Mouse (Mus musculus) yolk sac, embryonic 10.5 days (tissue): Measurements from ENCODE around the gene 4930442H23Rik.

Source experiments
- DNase-seq: peaks from one replicate; pipeline ENCODE4 v3.0.0-alpha.2; 2017; ENCODE audit warnings: low spot score

The 4930442H23Rik gene

DNA sequence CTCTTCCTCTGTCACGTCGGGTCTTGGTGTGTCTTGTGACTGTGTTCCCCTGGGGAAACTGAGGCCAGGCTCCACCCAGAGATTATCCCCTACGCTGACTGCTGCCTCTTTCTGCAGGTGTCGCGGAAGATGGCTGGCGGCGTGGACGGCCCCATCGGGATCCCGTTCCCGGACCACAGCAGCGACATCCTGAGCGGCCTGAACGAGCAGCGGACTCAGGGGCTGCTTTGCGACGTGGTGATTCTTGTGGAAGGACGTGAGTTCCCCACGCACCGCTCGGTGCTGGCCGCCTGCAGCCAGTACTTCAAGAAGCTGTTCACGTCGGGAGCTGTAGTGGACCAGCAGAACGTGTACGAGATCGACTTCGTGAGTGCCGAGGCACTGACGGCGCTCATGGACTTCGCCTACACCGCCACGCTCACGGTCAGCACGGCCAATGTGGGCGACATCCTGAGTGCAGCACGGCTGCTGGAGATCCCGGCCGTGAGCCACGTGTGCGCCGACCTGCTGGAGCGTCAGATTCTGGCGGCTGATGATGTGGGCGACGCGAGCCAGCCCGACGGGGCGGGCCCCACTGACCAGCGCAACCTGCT is 39.7 kb downstream of the 4930442H23Rik start:
- DNase-seq: no peak

DNA sequence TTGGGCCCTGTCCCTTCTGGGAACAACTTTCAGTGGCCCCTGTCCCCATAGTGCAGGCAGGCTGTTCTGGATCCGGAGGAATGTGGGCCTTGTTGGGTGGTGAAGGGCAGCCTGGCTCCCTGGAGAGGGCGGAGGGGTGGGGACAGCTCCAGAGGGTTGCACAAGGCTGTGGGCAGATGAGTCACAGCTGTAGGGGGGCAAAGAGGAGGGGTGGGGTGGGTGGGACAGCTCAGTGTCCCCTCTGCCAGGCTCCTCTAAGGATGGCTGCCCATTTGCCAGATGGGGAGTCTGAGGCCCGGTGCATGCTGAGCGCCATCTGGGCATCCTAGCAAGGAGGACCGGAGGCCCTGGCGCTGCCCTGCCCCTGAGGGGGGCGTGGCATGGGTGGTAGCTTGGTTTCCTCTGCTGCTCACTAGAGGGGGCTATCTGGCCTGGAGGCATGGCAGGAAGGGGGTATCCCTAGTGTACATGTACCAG is 40.5 kb downstream of the 4930442H23Rik start:
- no peak for DNase-seq

DNA sequence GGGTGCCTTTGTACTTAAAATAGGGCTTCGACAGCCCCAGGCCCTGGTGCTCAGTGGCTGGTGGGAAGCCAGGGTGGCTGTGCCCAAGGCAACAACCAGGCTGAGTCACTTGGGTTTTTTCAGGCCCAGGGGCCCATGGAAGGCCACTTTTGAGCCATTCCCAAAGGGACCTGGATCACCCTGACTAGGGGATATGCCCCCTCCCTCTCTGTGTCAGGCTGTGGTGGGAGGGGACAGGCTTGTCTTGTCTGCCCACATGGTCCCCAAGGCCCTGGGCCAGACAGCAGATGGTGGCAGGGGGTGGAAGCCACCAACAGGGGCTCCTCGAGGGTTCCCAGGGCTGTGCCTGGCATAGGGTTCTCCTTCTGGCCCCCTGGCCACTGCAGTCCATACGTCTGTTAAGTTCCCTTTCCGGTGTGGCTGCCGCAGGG is 41.1 kb downstream of the 4930442H23Rik start:
- DNase-seq: no peak

DNA sequence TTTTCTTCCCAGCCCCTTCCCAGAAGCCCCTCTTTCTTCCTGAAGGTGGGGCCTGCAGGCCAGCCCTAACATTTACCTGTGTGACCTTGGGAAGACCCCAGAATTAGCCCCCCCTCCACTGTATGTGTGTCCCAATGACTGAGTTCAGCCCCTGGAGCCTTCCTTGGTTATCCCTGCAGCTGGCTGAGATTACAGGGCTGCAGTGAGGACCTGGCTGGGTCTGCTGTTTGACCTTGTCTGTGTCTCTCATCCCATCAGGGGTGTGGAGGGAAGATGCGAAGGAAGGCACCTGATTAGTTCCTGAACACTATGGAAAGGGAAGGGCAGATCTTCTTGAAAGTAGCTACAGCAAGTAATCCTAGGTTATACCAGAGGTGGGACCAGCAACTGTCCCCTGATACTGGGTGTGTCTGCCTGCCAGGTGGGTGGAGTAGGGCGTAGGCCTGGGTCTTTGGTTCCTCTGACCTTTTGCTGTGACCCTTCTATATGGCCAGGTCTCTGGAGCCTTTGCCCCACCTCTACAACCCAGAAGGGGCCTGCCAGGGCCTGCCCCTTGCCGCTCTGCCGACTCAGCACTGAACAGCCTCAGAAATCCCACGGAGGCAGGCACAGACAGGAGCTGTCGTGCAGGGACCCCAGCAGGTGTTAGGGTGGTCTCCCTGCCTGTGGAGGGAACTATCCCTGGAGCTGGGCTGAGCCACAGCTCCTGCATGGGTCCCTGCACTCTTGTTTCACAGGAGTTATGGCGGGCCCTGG is 42.0 kb downstream of the 4930442H23Rik start:
- DNase-seq: no peak

DNA sequence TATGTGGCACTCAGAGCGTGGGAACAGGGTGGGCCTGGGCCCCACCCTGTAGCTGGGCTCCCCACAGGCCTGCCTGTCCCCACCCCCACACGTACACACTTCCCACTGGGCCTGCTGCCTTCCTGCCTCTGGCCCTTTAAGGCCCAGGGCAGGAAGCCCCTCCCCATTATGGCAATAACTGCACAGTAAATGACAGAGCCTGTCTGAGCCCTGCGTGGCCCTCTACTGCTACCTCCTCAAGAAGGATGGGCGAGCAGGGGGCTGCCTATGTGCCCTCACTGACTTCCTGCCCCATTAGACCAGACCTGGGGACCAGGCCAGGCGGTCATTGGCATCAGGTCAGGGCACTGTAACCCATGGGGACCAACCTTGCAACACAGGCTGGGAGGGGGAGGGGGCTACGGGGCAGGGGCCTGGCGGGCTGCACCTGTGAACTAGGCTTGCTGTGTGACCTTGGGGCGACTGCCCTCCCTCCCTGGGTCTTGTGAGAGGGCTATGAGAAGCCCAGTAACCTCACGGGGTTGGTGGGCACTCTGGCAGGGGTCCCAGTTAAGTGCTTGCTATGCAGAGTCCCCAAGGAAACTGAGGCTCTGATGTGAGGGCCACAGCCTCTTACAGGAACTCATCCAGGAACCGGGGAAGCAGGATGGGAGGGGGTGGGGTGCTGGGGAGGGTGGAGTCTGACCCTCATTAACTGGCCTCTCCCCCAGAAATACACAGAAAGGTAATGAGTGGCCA is 42.8 kb downstream of the 4930442H23Rik start:
- no peak for DNase-seq

DNA sequence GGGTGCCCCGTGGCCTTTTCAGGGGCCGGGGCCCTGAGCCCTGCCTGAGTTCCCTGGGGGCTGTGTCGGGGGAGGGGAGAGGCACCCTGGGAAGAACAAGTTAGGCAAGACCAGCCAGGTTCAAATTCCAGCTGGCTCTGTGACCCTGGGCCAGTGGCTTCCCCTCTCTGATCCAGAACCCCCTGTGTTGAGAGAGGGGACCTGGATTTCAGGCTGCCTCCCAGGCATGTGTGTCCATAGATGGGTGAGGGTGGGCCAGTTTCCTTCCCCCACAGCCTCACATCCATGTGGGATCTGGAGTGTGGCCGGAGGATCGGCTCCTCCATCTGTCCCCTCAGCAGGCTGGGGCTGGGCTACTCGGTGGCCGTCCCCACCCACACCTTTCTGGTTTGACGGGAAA is 43.6 kb downstream of the 4930442H23Rik start:
- DNase-seq: no peak

DNA sequence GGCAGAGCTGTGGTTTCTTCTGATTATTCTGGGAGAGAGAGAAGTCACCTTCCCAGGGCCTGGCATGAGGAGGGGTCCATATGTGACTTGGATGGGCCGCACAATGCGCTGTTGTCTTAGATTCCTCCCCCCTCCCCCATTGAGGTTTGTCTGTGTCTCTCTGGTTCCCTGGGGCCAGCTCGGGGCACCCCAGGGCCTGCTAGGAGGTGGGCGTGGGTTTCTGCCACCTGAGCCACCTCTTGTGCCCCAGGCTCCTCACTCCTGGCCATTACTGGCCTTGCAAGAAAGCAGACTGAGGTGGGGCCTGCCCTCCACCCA is 44.2 kb downstream of the 4930442H23Rik start:
- no peak for DNase-seq

DNA sequence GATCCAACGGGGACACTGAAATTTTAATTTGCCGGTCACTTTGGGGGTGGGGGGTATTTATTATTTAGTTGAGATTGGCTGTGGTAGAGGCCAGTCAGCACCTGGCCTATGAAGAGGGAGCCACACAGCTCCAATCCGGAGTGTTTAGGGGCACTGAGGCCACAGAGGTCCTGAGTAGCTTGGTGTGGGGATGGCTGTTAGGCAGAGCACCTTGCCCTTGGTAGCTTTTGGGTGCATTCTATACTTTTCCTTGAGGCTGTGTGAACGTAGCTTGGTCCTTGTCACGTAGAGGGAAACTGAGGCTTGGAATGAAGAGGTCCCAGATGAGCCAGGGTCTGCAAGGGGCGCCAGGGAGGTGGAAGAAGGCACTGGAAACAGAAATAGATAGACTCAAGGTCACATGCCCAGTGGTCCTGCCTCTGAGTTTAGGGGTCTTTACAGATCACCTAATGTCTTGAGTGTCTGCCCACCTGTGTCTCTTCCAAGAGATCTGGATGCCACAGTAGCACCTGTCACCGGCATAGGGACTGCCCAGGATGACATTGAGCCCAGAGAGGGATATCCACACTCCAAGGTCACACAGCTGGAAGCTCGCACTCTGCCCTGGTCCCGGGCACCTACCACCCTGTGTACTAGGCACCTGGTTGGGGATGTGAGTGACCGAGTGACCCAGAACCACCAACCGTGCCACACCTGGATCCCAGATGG is 44.7 kb downstream of the 4930442H23Rik start:
- no peak for DNase-seq

DNA sequence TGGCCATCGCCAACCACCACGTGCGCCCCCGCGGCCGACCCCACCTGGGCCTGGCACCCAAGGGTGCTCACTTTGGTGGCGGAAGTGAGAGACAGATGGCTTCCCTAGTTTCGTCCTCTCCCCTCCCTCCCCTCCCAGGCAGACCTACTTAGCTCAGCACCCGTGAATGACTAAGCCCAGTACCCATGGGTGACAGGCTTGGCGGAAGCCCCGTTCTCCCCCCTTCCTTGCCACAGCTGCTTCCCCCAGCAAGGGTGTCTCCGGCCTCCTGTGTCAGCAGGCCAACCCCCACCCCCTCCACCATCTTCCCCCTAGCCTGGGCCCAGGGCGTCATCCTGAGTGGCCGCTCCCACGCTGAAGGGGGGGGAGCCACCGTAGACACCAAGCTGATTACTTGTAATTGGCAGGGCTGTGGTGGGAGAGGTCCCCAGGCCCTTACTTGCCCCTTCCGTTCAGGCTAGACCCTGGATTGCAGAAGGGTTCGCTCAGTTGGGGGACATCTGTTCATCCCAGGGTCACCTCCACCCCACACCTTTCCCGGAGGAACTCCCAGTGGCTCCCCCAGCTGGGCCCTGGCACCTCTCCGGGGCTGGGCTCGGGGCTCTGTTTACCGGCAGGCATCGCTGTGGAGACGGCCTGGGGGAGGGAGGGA is 45.4 kb downstream of the 4930442H23Rik start:
- DNase-seq: peak; percentile 50

DNA sequence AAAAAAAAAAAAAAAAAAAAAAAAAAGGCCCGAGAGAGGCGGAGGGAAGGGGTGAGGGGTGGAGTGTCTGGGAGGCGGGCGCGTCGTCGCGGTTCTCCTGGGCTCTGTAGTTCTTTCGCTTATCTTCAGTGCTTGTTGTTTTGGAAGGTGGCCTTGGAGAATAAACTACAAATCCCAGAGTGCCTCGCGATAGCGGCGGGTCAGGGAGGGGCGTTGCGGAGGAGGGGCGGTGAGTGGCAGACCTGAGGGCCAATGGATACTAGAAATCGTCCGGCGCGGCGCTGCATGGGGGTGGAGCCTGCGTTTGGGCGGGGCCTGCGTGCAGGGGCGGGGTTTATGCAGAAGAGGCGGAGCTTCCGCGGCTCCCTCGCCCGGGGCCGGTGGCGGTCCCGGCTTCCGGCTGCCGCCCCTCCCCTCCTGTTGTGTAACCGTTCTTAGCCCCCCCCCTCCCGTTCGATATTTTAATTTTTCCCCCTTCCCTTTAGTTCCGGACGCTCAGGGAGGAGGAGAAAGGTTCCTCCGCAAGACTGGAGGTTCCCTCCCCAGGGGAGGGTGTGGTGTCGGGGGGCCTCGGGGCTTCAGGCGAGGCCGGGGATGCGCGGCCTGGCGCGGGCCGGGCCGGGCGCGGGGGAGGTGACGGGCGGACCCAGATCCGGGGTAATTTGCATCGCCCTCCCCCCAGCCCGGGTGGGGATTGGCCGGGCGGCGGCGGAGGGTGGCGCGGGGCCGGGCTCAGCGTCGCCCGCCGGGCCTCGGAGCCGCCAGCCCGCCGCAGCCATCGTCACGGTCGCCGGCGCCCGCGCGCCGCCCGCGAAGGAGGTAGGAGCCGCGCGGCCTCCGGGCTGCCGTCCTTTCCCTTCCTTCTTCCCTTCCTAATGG is 46.2 kb downstream of the 4930442H23Rik start:
- peak; percentile 100 for DNase-seq

DNA sequence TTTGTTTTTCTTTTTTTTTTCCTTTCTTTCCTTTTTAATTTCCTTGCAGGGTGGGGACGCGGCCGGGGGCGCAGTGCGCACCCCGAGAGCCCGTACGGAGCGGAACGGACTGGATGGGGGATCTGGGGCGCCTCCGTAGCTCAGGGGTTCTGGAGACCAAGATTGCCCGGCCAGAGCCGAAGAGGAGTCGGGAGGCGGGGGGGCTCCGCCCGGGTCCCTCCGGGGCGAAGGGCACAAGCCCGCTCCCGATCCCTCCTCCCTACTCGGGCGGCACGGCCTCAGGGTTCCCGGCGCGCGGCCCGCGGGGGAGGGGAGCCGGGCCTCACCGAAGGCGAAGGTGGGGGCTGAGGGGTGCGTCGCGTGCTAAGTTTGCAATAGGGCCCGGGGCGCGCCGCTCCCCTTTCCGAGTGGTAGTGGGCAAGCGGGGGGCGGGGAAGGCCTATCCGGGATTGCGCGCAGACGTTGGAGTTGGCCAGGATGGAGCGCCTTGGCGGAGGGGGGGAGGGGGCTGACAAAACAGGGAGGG is 46.9 kb downstream of the 4930442H23Rik start:
- no peak for DNase-seq

DNA sequence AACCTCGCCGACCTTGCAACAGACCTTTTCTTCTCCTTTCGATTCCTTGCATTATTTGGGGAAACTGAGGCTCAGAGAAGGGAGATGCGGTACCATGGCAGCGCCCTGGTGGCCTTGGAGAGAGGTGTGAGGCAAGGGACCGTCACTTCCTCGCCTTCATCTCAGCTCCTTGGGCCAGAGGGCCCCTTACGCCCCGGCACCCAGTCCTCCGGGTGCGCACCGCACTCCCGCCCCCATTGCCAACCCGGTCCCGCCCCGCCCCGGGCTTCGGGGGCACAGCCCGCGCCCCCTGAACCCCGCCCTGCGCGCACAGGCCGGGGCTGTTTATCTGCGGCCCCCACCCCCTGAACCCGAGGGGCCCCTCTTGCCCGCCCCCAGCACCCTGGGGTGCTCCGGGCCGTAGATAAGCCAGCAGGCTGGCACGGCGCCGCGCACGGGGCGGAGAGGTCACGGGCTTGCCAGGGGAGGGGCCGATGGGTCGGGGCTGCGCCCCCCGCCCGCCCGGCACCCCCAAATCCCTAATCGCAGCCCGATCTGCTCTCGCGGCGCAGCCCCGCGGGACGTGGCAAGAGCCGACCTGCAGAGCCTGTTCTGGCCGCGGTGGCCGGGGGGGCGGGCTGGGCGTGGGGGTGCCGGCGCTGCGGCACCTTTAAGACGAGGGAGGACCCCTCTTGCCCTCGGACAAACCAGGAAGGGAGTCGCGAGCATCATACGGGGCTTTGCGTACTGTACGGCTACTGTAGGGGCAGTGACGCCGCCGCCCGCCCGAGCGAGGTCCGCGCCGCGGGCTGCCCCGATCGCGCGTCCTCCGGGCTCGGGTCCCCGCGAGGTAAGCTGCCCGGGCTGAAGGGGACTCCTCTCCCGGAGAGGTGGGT is 47.6 kb downstream of the 4930442H23Rik start:
- peak; percentile 81 for DNase-seq

DNA sequence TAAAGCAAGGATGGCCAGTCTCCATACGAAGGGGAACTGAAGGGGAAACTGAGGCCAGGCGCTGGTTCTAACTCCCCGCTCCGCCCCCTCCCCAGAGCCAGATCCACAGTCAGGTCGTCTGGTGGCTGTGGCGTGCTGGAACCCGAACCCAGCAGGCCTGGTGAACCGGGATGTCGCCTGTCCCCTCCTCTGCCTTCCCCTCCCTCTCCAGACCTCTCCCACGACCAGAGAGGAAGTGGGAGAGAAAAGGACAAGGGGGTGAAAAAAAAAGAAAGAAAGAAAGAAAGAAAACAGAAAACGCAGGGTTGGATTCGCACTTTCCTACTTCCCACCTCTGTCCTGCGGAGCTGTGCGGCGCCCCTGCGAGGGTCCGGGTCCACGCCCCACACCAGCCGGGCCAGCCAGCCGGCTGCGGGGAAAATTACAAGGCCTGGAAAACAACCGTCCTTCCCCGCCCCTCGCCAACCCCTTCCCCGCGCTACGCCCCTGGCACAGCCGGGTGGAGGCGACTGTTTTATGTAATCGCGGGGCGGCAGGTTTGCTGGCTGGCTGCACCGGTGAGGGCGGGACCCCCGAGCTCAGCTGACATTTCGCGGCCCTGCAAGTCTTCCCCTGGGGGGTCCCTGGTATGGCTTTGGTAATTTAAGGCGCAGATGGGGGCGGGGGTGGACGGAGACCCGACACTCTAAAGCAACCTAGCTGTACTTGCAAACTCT is 48.5 kb downstream of the 4930442H23Rik start, which contains the start of gene Zbtb7a:
Gene Zbtb7a (plus strand): TSS at position 255 of the 716 bp plus-strand sequence.
- peak; percentile 45 for DNase-seq

DNA sequence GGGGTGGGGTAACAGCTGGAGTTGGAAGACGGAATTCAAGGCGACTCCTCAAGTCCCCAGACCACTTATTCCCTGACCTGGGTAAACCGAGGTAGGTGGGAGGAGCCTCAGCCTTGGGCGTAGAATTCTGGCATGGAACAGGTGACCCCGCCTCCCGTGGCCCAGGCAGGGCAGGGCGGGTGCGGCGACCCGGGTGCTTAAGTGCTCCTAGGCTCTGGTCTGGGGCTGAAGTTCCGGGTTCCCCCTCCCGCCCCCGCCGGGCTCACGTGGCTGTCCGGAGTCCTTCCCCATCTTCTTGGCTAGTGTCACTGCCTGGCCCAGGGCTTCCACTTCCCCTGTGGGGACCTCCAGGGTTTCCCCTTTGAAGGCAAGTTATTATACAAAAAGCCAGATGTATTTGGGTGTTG is 49.5 kb downstream of the 4930442H23Rik start:
- DNase-seq: peak; percentile 72
